Mouse (Mus musculus): Measurements from ENCODE around the gene Itpkc.

GRCm38 (mm10) chr7:27212626-27213025 is 15.8 kb downstream of the Itpkc start:
- TF ChIP-seq CTCF (conservative IDR thresholded peaks at IDR 0.05; ENCODE audit: insufficient read depth, insufficient read length, low read depth, low read length) (no peak), POLR2A (IDR thresholded peaks at IDR 0.05; ENCODE audit: low read depth, low read length) (no peak)

Measured in kidney, adult 2 months (tissue).